Mouse (Mus musculus): ENCODE results near the gene Gm44965.
A peak's percentile ranks its signal among the peaks of the same experiment; 100 is the strongest.

Gene Gm44965

DNA sequence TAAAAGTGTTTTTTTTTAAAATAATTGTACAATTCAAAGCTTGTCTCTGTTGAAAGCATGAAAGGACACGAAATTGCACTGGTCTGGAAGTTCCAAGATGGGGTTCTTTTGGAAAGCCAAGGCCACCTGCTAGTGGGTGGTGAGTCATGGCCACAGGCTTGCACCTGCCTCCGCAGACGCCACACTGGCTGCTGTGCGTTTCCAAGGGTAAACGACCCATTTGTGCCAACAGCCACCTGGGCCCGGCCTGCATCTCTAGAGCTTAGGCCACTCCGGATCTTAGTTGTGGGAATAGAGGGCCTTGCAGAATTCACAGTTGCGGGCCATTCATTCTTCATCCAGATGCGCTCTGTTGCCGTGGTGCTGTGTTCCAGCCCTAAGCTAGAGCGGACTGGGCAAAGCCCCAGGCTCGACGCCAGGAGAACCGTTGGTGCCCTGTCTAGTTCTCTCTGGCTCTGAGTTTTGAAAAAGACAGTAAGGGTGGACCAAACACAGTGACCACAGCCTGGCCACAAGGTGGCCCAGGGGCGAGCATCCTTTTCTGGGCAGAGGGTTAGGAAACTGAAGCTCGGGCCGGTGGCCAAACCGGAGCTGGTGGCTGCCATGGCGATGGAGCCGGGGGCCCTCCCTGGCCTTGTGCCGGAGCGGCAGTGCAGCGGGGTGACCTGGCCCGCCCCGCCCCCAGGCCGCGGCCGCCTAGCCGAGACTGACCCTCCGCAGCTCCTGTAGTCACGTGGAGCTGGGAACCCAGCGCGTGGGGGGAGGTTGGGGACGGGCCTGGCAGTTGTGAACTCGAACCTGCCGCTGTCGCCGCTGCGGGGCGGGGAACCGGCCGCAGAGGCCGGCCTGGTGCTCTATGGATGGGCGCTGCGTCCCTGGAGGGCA is at the start of gene Gm44965, which contains the start of gene Repin1:
Gene Gm44965, plus strand, starts transcription at position 784 of the 885 bp plus-strand sequence.
Gene Repin1, plus strand, starts transcription at position 726 of the 885 bp plus-strand sequence.
- peak; percentile 92 for DNase-seq (ENCODE audit: low spot score)

- DNase-seq (ENCODE audit: low spot score): no peak
Observed at GRCm38 (mm10) chr6:48545251-48545650, 48.5 kb upstream of the Gm44965 start.

DNA sequence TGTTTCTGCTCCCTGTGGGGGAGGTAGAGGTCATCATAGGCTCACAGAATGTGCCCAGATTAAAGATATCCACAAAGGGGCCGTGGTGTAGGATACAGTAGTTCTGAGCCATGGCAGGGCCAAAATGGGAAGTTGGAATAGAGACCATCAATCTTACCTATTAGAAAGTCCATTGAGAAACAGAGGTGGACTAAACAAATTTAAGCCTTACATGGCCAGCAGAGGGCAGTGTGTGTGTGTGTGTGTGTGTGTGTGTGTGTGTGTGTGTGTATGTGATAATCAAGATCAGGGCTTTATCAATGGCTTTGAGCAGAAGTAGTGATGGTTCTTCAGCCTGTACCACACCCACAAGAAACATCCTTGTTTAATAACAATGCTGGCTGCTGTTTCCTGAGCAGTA is 47.5 kb upstream of the Gm44965 start:
- DNase-seq (ENCODE audit: low spot score): no peak

DNA sequence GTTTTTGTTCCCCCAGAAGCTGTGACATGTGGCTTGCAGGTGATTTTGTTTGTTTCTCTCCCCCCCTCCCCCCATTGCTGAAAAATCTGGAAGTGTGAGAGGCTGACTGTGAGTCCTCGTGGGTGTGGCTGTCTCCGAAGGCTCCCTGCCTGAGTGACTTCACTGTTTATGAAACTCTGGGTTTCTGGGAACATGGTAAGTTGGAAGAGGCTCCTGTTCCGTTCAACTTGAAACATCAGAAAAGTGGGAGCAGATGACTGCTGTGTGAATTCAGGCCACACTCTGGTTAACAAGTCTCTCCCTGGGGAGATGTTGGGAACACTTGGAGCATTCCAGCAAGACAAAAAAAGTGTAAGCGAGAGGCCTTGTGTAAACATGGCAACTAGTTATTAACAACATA is 46.9 kb upstream of the Gm44965 start:
- no peak for DNase-seq (ENCODE audit: low spot score)

- DNase-seq (ENCODE audit: low spot score): no peak
Observed at GRCm38 (mm10) chr6:48548314-48548713, 45.4 kb upstream of the Gm44965 start.

DNA sequence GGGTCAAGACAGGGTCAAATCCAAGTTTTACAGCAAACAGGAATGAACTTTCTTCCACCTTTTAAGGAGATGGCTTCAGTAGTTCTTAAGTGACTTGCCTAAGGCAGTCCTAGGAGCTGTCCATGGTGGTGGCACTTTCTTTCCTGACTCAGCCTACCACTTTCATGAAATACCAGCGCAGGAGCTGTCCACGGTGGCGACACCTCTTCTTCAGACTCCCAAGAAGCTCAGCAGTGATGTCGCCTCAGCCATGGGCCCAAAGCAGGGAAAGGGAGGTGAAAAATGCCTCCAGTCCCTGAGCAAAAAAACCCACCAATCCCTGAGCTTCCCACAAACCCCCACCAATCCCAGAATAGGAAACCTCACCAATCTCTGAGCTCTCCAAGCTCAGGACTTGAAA is 40.8 kb upstream of the Gm44965 start:
- DNase-seq (ENCODE audit: low spot score): no peak

- no peak for DNase-seq (ENCODE audit: low spot score)
Observed at GRCm38 (mm10) chr6:48553819-48554218, 39.9 kb upstream of the Gm44965 start.

GRCm38 (mm10) chr6:48554280-48555103 is 39.2 kb upstream of the Gm44965 start, which contains the start of gene Lrrc61:
TSS of gene Lrrc61 (plus strand) at chr6:48554796.
- DNase-seq (ENCODE audit: low spot score): peak; percentile 98

GRCm38 (mm10) chr6:48555104-48555890 is 38.4 kb upstream of the Gm44965 start:
- DNase-seq (ENCODE audit: low spot score): peak; percentile 76

DNA sequence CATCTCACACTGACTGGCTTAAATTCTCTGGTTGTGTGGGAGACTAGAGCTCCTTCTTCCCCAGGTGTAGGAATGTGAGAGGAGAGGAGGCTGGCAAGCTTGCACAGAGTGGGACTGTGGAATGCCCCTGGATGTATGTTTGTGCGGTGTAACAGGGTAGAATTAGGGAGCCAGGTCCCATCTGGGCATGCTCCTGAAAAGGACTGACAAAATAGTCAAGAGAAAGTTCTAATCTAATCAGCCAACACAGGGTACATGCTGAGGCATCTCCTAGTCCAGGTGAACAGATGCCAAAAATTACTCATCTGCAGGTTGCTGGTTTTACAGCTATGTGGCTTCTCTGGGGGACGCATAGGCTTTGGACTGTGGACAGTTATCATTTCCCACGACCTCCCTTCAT is 37.8 kb upstream of the Gm44965 start:
- DNase-seq (ENCODE audit: low spot score): no peak

DNA sequence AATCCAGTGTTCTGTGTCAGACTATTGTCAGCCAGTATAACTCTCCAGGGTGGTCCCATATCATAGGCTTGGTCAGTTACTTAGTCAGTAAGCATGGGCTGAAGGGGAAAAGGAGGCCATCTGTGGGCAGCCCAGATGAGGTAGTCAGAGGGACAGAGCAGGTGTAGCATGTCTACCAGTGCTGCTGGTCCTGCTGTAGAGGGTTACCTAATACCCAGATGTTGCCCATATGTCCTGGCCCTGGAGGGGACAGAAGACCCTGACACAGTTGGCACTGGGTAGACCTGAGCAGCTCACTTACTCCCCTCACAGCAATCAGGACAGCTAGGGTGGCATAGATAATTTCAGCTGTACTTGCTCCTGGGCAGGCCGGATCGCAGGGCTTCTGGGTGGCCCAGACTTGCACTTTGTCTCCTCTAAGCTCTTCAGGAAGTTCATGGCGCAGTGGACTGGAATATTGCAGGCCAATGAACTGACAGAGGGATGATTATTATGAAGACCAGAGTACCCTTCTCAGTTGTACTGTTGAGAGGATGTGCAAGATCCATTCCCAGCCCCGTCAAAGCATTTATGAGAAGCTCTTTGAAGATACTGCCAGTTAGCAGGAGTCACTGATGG is 27.9 kb upstream of the Gm44965 start:
- no peak for DNase-seq (ENCODE audit: low spot score)

DNA sequence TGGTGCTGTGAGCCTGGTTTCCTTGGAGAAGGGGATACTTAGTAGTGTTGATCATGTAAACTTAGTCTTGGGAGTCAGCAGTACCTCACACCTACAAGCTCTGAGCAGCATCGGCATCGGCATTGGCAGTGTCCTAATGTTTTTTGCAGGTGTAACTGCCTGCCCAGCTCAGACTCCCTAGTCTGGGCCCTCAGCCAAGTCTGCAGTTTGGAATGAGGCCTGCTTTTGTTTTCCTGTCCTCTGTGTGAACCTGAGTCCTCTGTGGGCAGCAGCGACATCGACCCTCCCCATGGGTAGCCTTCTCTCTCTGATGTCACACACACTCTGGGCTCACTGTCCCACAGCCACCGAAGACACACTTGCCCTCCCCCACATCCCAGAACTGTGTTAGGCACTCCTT is 27.4 kb upstream of the Gm44965 start:
- DNase-seq (ENCODE audit: low spot score): no peak

DNA sequence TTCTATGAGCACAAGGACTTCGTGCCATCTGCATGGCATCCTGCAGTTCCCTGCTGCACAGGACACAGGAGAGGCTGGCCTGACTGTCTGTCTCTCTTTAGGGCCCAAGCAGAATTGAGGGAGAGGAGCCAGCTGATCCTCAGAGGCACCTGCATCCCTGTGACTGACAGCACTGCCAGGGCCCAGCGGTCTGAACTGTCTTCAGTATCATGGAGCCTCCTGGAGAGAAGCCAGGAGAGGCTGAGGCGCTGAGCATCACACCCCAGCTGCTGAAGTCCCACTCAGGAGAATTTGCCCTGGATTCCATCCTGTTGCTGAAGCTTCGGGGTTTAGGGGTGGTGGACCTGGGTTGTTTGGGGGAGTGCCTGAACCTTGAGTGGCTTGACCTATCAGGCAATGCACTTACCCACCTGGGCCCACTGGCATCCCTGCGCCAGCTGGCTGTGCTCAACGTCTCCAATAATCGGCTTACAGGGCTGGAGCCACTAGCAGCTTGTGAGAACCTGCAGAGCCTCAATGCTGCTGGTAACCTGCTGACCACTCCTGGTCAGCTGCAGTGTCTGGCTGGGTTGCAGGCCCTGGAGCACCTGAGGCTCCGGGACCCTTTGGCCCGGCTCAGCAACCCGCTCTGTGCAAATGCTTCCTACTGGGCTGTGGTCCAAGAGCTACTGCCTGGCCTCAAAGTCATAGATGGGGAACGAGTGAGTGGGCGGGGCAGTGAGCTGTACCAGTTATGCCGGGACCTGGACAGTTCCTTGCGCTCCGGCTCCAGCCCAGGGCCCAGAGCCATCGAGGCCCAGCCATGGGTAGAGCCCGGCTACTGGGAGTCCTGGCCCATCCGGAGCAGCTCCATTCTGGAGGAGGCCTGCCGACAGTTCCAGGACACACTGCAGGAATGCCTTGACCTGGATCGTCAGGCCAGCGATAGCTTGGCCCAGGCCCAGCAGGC is 25.4 kb upstream of the Gm44965 start:
- no peak for DNase-seq (ENCODE audit: low spot score)

DNA sequence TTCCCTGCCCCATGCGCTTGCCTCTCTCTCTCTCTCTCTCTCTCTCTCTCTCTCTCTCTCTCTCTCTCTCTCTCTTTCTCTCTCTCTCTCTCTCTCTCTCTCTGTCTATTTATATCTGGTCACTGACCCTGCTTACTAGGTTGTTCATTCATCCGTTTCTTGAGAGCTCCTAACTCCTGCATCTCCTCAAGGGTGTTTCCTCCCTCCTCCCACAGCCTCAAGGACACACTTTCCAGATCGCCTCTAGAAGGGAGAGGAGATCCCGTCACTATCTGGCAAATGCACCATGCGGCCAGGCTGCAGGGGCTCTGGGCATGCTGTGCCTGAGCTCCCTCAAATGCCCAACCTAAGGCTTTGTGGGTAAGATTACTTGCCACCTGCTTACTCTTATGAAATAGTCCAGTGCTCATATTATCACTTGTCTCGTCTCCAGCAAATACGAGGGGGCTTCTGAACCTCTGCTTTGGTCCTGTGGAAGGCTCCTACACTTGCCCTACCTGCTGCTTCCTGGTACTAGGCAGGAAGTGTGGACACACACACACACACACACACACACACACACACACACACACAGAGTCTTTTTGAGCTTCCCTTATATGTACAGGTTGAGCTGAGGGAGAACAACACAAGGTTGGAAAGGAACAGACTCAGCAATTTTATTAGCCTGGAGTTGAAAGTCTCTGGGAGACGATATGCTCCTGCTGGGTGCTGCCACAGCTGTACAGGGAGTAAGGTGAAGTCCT is 24.5 kb upstream of the Gm44965 start:
- no peak for DNase-seq (ENCODE audit: low spot score)

GRCm38 (mm10) chr6:48572014-48572413 is 21.7 kb upstream of the Gm44965 start:
- no peak for DNase-seq (ENCODE audit: low spot score)

GRCm38 (mm10) chr6:48572572-48573061 is 21.1 kb upstream of the Gm44965 start, which contains the start of gene Rarres2:
TSS of gene Rarres2 (minus strand) at chr6:48572789.
- no peak for DNase-seq (ENCODE audit: low spot score)

DNA sequence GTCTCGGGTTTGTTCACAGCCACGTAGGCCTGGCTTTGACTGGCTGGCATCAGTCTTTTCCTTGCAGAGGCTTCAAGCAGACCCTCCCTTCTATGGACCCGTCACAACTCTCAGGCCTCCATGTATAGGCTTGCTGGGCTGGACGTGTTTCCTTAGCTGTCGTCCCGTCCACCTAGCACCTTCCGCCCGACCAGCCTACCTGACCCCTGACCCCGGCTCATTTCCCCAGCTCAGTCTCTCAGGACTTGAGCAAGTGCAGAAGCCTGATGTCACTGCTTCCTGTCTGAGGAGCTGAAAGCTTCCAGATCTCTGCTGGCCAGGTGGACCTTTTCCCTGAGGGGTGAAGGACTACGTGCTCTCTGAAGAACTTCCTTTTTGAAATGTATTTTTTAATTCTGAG is 20.5 kb upstream of the Gm44965 start:
- no peak for DNase-seq (ENCODE audit: low spot score)

GRCm38 (mm10) chr6:48573981-48574380 is 19.8 kb upstream of the Gm44965 start:
- no peak for DNase-seq (ENCODE audit: low spot score)

GRCm38 (mm10) chr6:48578736-48579135 is 15.0 kb upstream of the Gm44965 start:
- no peak for DNase-seq (ENCODE audit: low spot score)
